Mouse (Mus musculus) cerebellum, adult 18-20 months (tissue): Measurements from ENCODE around the gene Ppp1r3a.
"Not testable (repeated sequence)": the region's sequence is repeated elsewhere in the genome, so short reads cannot be mapped to it uniquely, and the experiment has no call there.

ENCODE experiments used
- DNase-seq, 2 experiments: peaks; one replicate each; pipeline ENCODE4 v3.0.0; 2021

Gene Ppp1r3a

GRCm38 (mm10) chr6:14754901-14755591 lies at the start of gene Ppp1r3a:
Ppp1r3a (minus strand) TSS chr6:14755274.
- no peak for DNase-seq

DNA sequence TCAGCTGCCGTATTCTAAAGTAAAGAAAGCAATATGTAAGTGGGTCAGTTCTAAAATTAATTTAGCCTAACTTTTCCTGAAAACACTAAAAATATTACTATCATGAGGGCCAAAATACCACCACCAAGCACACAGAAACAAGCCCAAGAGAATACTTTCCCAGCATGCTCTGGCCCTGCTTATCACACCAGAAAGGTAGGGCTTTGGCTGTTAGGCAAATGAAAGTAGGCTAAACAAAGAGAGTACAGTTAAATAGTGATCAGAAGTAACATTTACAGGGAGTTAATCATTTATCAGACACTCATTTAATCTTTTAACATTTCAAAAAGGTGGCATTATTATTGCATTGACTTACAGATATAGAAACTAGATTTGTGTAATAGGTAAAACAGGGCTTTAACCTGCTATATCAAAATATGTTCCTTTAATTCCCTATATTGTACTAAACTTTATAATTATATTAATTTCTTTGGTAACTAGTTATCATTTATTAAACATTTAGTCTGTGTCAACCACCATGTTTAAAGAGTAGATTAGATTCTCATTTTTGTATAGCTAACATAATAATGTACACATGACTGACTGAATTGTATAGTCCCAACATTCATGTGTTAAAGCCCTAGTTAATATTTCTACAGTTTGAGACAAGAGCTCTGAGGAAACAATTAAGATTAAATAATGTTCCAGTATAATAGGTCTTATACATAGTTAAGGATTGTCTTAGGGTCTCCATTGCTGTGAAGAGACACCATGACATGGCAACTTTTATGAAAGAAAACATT lies 32.3 kb upstream of the Ppp1r3a start:
- DNase-seq, result no peak

GRCm38 (mm10) chr6:14777920-14778319 lies 22.8 kb upstream of the Ppp1r3a start:
- DNase-seq, result no peak

- no peak for DNase-seq
Measured at GRCm38 (mm10) chr6:14771717-14772116, 16.6 kb upstream of the Ppp1r3a start.

DNA sequence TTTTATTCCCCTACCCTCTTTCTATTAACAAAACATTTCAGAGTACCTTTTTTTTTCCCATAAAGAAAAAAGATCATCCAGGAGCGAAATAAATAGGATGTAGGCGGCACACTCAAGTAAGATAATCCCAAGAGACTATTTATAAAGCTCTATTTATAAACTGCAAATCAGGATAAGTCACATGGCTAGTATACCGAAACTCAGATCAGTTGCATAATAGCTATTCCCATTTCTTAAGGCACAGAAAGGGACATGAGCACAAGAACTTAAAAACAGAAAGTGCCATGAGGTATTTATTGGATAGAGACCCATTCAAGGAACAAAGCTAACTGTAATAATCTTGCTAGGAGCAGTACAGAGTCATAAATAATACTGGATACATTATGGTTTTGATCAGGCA lies 2.4 kb upstream of the Ppp1r3a start:
- DNase-seq, result no peak

DNA sequence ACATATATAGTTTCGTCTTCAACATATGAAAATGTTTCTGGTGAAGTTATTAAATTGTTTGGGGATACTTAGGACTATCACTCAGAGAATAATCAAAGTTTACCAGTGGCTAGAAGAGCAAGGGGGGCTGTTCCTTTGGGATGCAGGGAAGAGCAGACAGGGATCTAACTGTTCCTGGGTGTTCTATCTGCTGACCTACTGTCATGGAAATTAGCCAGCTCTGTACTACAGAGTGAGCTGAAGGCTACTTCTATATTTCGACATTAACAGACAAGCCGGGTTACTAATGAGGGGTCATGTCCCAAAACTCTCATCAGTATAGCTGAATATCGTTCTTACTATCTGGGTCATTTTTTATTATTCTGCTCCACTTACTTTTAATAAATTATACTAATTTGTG lies 1.6 kb downstream of the Ppp1r3a start:
- no peak for DNase-seq

DNA sequence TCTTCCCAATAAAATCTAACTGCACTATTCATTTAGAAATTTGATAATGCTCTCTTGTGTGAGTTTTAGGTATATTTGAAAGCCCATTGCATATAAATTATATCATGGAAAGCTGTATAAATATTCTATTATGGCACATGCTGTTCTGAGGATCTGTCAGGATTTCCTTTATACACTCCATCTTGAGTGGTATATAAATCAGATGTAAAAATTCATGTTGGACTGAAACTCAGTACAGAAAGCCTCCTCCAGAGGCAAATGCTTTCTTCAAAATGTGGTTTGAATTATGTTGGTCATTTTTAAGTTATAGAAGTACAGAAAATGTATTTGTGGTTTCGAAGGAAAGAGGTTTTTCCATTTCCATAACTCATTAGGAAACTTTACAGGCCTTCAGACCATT lies 2.9 kb downstream of the Ppp1r3a start:
- no peak for DNase-seq

GRCm38 (mm10) chr6:14747000-14747399 lies 8.1 kb downstream of the Ppp1r3a start:
- DNase-seq, result no peak

DNA sequence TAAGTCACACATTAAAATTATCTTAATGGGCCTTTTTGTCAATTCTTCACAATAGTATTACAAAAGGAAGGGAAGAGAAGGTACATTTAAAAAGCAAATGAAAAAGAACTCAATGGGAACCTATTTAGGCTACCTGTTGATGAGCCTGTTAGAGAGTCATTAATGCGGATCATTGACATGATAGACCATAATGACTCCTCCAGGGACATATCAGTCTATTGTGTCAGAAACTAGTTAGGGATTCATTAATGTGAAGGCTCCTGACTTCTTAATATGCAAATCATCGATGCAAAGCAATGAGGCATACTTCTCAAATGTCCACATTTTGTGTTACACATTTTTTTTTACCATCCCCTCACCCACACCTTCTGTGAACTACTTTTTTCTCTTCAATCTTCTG lies 19.1 kb downstream of the Ppp1r3a start:
- no peak for DNase-seq

GRCm38 (mm10) chr6:14731011-14731410 lies 24.1 kb downstream of the Ppp1r3a start:
- no peak for DNase-seq

- DNase-seq, result no peak
Measured at GRCm38 (mm10) chr6:14720772-14721414, 34.2 kb downstream of the Ppp1r3a start.

DNA sequence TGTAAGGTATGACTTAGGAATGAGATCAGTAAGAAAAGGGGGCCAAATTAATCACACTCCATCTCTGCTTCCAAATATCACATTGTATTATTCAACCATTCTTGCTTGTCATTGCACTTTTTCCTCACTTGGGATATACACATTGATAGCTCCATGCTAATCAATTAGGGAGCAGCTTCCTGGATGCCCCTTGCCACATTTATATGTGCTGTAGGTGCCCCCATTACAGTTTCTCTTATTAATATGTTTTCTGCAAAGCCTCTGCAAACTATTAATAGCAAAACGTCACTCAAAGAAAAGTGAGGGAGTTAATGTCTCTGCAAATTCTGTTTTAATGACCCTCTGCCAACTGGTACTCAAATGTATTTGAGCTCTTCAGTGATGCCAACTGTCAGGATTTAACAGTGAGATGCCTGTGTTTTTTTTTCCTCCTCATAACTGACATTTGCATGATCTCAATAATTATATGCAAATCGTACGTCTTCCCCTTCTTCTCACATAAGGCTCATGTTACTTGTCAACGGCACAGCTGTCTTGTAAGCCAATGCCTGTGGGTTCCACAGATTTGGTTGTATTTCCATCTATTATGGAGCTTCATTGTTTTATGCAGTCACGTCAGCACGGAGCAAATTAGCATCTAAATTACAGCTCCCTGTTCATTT lies 34.8 kb downstream of the Ppp1r3a start:
- DNase-seq, result no peak

- no peak for DNase-seq
Measured at GRCm38 (mm10) chr6:14715129-14715989, 39.7 kb downstream of the Ppp1r3a start.

- DNase-seq, result no peak
Measured at GRCm38 (mm10) chr6:14712146-14712545, 42.9 kb downstream of the Ppp1r3a start.

- no peak for DNase-seq
Measured at GRCm38 (mm10) chr6:14700030-14700429, 55.0 kb downstream of the Ppp1r3a start.

GRCm38 (mm10) chr6:14679231-14679887 lies 75.7 kb downstream of the Ppp1r3a start:
- not testable (repeated sequence) for DNase-seq

GRCm38 (mm10) chr6:14668966-14669365 lies 86.1 kb downstream of the Ppp1r3a start:
- DNase-seq, result not testable (repeated sequence)

- not testable (repeated sequence) for DNase-seq
Measured at GRCm38 (mm10) chr6:14667651-14668050, 87.4 kb downstream of the Ppp1r3a start.
